Mouse (Mus musculus) forebrain, embryonic 14.5 days (tissue): Measurements from ENCODE around the gene Chtop. TPM values are rescaled to one million over a fixed set of nuclear protein-coding genes. Genes with fewer than 3 reads are reported as not detected.

Experiments
- ATAC-seq: fragments of 200-750 bp; cut with Nextera tagmentation; 2 replicates; pipeline ENCODE4 v1.8.0; 2017; ENCODE audit warnings: mild to moderate bottlenecking, moderate library complexity
- DNase-seq: peaks from one replicate; pipeline ENCODE4 v3.0.0-alpha.2; 2015; ENCODE audit warnings: low spot score
- H3K27ac ChIP-seq: fragments of 300-500 bp; sonication (generic); 2 replicates; pipeline ENCODE4 v1.5.1; 2014; ENCODE audit warnings: low read depth, mild to moderate bottlenecking, control low read depth, low read length, moderate library complexity
- H3K27me3 ChIP-seq: fragments of 300-500 bp; sonication (generic); replicated peaks from 2 replicates; pipeline ENCODE4 v1.6.1; 2014; ENCODE audit warnings: low read length, control low read depth, mixed read lengths; ENCODE audit not compliant: control insufficient read depth, insufficient read depth
- H3K36me3 ChIP-seq: fragments of 300-500 bp; sonication (generic); 2 replicates; pipeline ENCODE4 v1.6.1; 2014; ENCODE audit warnings: low read length, control low read depth; ENCODE audit not compliant: control insufficient read depth, insufficient read depth
- H3K4me1 ChIP-seq: fragments of 300-500 bp; sonication (generic); 2 replicates; pipeline ENCODE4 v1.6.1; 2014; ENCODE audit warnings: antibody characterized with exemption, low read length, control low read depth; ENCODE audit not compliant: control insufficient read depth, insufficient read depth
- H3K4me2 ChIP-seq: fragments of 300-500 bp; sonication (generic); 2 replicates; pipeline ENCODE4 v1.6.1; 2014; ENCODE audit warnings: mild to moderate bottlenecking, control low read depth, low read length
- H3K4me3 ChIP-seq: fragments of 300-500 bp; sonication (generic); 2 replicates; pipeline ENCODE4 v1.5.1; 2014; ENCODE audit warnings: low read depth, low read length, control low read depth
- H3K9ac ChIP-seq: fragments of 300-500 bp; sonication (generic); 2 replicates; pipeline ENCODE4 v1.6.1; 2014; ENCODE audit warnings: mild to moderate bottlenecking, low read length, control low read depth, moderate library complexity
- H3K9me3 ChIP-seq: fragments of 300-500 bp; sonication (generic); replicated peaks from 2 replicates; pipeline ENCODE4 v1.6.1; 2016; ENCODE audit warnings: low read length, control low read depth, mixed read lengths; ENCODE audit not compliant: control insufficient read depth
- WGBS: fragments of 180-500 bp; shearing (Covaris S2); extraction: QIAGEN DNeasy Blood & Tissue Kit; methylation state at CpG from one replicate; pipeline ENCODE4 v1.1.7; 2014; 5-methylcytosine and 5-hydroxymethylcytosine counted together
- polyA plus RNA-seq: library from polyadenylated mRNA; unstranded; fragments of >200 nt; fragmentation: Nextera tagmentation; extraction: Ambion mirVana; gene quantifications from 2 replicates; pipeline ENCODE4 v1.2.1, GENCODE M21; 2014

The Chtop gene
- polyA plus RNA-seq, 1 experiment from 2014 or later, result 137 TPM

GRCm38 (mm10) chr3:90503444-90503843 lies 5.9 kb downstream of the Chtop start:
- WGBS, result 75% methylated on average over 4 of the region's 4 CpGs
- H3K9ac ChIP-seq, result no peak overlapping the region
- DNase-seq, result no peak
- no peaks in the 10 kb centered on the region for H3K9me3 ChIP-seq
- H3K4me3 ChIP-seq, result no peak overlapping the region
- H3K4me1 ChIP-seq, result peaks cover 11% of the 10 kb centered on the region
- H3K27me3 ChIP-seq, result no peaks in the 10 kb centered on the region
- no peak for ATAC-seq
- H3K36me3 ChIP-seq, result peaks cover 89% of the 10 kb centered on the region
- no peak overlapping the region for H3K27ac ChIP-seq
- H3K4me2 ChIP-seq, result no peak overlapping the region

DNA sequence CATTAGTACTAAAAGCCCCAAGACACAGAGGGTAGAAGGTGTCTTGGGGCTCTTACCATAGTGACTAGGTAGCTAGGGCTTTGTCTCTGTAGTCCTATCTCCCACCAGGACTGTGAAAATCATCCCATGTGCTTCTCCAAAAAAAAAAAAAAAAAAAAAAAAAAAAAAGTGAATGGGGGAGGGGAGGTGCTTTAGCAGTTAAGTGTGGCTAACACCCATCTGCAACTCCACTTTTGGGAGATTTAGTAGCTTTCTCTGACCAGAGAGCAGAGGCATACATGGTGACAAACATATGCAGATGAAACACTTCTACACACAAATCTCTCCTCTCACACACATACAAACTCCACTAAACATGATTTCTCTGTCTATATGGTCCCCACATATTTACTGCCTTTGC lies 11.7 kb downstream of the Chtop start:
- Histone ChIP-seq H3K27ac (no peak overlapping the region), H3K36me3 (peaks cover 66% of the 10 kb centered on the region), H3K4me3 (no peak overlapping the region), H3K4me1 (no peaks in the 10 kb centered on the region), H3K9me3 (no peaks in the 10 kb centered on the region), H3K9ac (no peak overlapping the region), H3K27me3 (no peaks in the 10 kb centered on the region), H3K4me2 (no peak overlapping the region)
- DNase-seq (no peak), ATAC-seq (no peak)

DNA sequence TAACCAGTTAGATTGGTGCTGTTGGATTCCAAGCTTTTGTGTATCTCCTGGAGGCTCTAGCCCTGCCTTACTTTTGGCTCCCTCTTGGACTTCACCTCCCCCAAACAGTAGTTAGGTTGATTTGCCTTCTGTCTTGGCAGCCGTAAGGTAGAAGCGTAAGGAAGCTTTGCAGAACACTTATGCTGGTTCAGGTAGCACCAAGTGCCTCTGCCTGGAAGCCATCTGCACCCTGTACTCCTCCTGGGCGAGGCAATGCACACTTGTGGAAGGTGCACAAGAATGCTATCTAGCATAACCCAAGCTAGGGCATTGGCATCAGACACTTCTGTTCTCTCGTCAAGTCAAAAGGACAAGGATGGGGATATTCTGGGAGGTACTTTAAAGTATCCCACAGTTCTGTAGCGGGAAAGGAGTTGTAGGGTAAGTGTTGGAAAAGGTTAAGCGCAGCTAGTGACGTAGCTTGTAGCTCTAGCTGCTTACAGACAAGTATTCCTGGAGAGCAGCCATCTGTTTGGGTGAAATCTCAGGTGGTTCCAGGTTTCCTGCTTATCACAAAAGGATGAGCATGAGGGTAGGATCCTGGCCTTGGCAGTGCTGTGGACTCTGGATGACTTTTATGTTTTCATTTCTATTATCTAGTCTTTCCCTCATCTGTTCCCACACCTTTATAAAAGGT lies 13.3 kb downstream of the Chtop start:
- H3K4me3 ChIP-seq, result no peak overlapping the region
- H3K27ac ChIP-seq, result no peak overlapping the region
- H3K27me3 ChIP-seq, result no peaks in the 10 kb centered on the region
- WGBS, result 93% methylated on average over 7 of the region's 7 CpGs
- H3K4me1 ChIP-seq, result no peaks in the 10 kb centered on the region
- H3K4me2 ChIP-seq, result no peak overlapping the region
- peaks cover 50% of the 10 kb centered on the region for H3K36me3 ChIP-seq
- DNase-seq (no peak), ATAC-seq (no peak)
- H3K9me3 ChIP-seq, result no peaks in the 10 kb centered on the region
- H3K9ac ChIP-seq, result no peak overlapping the region

GRCm38 (mm10) chr3:90493831-90494540 lies 15.3 kb downstream of the Chtop start:
- Histone ChIP-seq H3K36me3 (peaks cover 35% of the 10 kb centered on the region), H3K27me3 (no peaks in the 10 kb centered on the region), H3K9ac (no peak overlapping the region), H3K4me2 (no peak overlapping the region), H3K4me3 (no peak overlapping the region), H3K4me1 (no peaks in the 10 kb centered on the region), H3K27ac (no peak overlapping the region), H3K9me3 (no peaks in the 10 kb centered on the region)
- WGBS, result 69% methylated on average over 4 of the region's 4 CpGs
- ATAC-seq (no peak), DNase-seq (no peak)

GRCm38 (mm10) chr3:90491350-90491749 lies 17.9 kb downstream of the Chtop start:
- Histone ChIP-seq H3K9ac (no peak overlapping the region), H3K4me3 (no peak overlapping the region), H3K36me3 (peaks cover 33% of the 10 kb centered on the region), H3K9me3 (no peaks in the 10 kb centered on the region), H3K27me3 (no peaks in the 10 kb centered on the region), H3K4me1 (no peaks in the 10 kb centered on the region), H3K4me2 (no peak overlapping the region), H3K27ac (no peak overlapping the region)
- WGBS, result 47% methylated on average over 2 of the region's 2 CpGs
- ATAC-seq, result no peak
- DNase-seq, result peak; percentile 30

- Histone ChIP-seq H3K4me3 (peak within 1 kb of the TSS; percentile 73), H3K9me3 (no peaks in the 10 kb centered on the region), H3K27ac (peak within 1 kb of the TSS; percentile 49; the same call in 1 of the 2 replicates), H3K36me3 (peaks cover 33% of the 10 kb centered on the region), H3K27me3 (no peaks in the 10 kb centered on the region), H3K9ac (peak within 1 kb of the TSS; percentile 78), H3K4me1 (no peaks in the 10 kb centered on the region), H3K4me2 (peak within 1 kb of the TSS; percentile 51)
- WGBS, result under 1% methylated on average over 37 of the region's 37 CpGs
- ATAC-seq, result peak; percentile 99
- peak; percentile 98 for DNase-seq
These were observed 18.5 kb downstream of the Chtop start, which contains the start of gene Snapin for GRCm38 (mm10) chr3:90490696-90491256. Gene Snapin, minus strand, starts transcription at chr3:90491033.

DNA sequence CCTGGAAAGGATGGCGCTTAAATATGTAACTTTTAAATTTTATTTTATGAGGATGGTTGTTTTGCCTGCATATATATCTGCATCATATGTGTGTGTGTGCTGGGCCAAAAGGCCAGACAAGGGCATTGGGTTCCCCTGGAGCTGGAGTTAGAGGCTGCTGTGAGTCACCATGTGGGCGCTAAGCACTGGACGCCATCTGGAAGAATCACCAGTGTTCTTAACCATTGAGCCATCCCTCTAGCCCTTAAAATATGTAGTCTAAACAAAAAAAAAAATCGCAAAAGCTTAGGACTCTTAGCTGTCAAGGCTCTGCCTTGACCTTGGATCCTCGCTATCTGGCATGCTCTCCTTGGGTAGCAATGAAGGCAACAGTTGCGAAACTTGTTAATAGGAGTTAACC lies 20.7 kb downstream of the Chtop start:
- Histone ChIP-seq H3K27ac (no peak overlapping the region), H3K9me3 (no peaks in the 10 kb centered on the region), H3K4me1 (no peaks in the 10 kb centered on the region), H3K36me3 (peaks cover 53% of the 10 kb centered on the region), H3K9ac (no peak overlapping the region), H3K4me3 (no peak overlapping the region), H3K4me2 (no peak overlapping the region), H3K27me3 (no peaks in the 10 kb centered on the region)
- no peak for ATAC-seq
- 90% methylated on average over 6 of the region's 6 CpGs for WGBS
- no peak for DNase-seq

GRCm38 (mm10) chr3:90486998-90487397 lies 22.3 kb downstream of the Chtop start:
- Histone ChIP-seq H3K4me2 (no peak overlapping the region), H3K36me3 (peaks cover 69% of the 10 kb centered on the region), H3K4me3 (no peak overlapping the region), H3K9ac (no peak overlapping the region), H3K9me3 (no peaks in the 10 kb centered on the region), H3K27me3 (no peaks in the 10 kb centered on the region), H3K4me1 (no peaks in the 10 kb centered on the region), H3K27ac (no peak overlapping the region)
- no peak for DNase-seq
- 84% methylated on average over 5 of the region's 5 CpGs for WGBS
- ATAC-seq, result no peak
